Mouse (Mus musculus): ENCODE data around the gene Tmem62. TPM values are rescaled to one million over a fixed set of nuclear protein-coding genes. Genes with fewer than 3 reads are reported as not detected.

Tmem62 gene
- 2.1 and 2.8 TPM in 2 replicates for polyA plus RNA-seq (2014; fragmentation: Nextera tagmentation; extraction: Ambion mirVana)

GRCm38 (mm10) chr2:120976990-120977925, at the start of gene Tmem62:
TSS of gene Tmem62 (plus strand) at chr2:120977017.
- H3K9ac ChIP-seq (replicated peaks; ENCODE audit: low read length), result peak within 1 kb of the TSS; percentile 83
- WGBS, result under 1% methylated on average over 70 of the region's 71 CpGs
- H3K36me3 ChIP-seq (replicated peaks; ENCODE audit: control insufficient read depth, insufficient read depth, low read depth, low read length), result no peaks in the 10 kb centered on the region
- no peaks in the 10 kb centered on the region for H3K27me3 ChIP-seq (ENCODE audit: control insufficient read depth, insufficient read depth, low read length)
- ATAC-seq (replicated peaks; ENCODE audit: insufficient number of reproducible peaks, low FRiP score, low TSS enrichment, low read depth) (peak; percentile 67; the same call in 1 of the 2 replicates), DNase-seq (ENCODE audit: low spot score) (peak; percentile 51)
- H3K4me3 ChIP-seq (ENCODE audit: low read depth, low read length), result peak within 1 kb of the TSS; percentile 54
- H3K9me3 ChIP-seq (replicated peaks; ENCODE audit: control insufficient read depth, low read length), result no peaks in the 10 kb centered on the region
- H3K4me1 ChIP-seq (ENCODE audit: control insufficient read depth, insufficient read depth, low read length), result no peaks in the 10 kb centered on the region
- peak within 1 kb of the TSS; percentile 97 for H3K4me2 ChIP-seq (ENCODE audit: low read depth, low read length)
- peak within 1 kb of the TSS; percentile 16; the same call in 1 of the 2 replicates for H3K27ac ChIP-seq (replicated peaks; ENCODE audit: low read depth, low read length)

DNA sequence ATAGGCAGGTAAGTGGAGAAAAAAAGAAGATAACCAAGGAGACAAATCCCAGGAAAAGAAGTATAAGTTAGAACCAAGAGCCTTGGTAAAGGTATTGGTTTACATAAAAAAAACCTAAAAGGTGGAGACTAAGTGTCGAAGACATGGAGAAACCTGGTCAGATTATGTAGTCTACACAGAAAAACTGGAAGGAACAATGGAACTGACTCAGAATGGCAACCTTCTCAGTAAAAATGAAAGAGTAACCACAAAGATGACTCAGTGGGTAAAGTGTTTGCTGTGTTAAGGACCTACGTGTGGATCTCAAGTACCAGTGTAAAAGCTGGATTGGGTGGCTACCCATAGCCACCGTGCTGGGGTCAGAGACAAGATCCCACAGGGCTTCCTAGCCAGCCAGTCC, 43.8 kb upstream of the Tmem62 start:
- DNase-seq (ENCODE audit: low spot score) (no peak), ATAC-seq (replicated peaks; ENCODE audit: insufficient number of reproducible peaks, low FRiP score, low TSS enrichment, low read depth) (no peak)
- no peaks in the 10 kb centered on the region for H3K4me1 ChIP-seq (ENCODE audit: control insufficient read depth, insufficient read depth, low read length)
- no peak overlapping the region for H3K9ac ChIP-seq (replicated peaks; ENCODE audit: low read length)
- H3K4me3 ChIP-seq (ENCODE audit: low read depth, low read length), result no peak overlapping the region
- WGBS, result 95% methylated on average over 3 of the region's 3 CpGs
- H3K27me3 ChIP-seq (ENCODE audit: control insufficient read depth, insufficient read depth, low read length), result no peaks in the 10 kb centered on the region
- H3K36me3 ChIP-seq (replicated peaks; ENCODE audit: control insufficient read depth, insufficient read depth, low read depth, low read length), result peaks cover 9% of the 10 kb centered on the region
- H3K4me2 ChIP-seq (ENCODE audit: low read depth, low read length), result no peak overlapping the region
- no peaks in the 10 kb centered on the region for H3K9me3 ChIP-seq (replicated peaks; ENCODE audit: control insufficient read depth, low read length)
- no peak overlapping the region for H3K27ac ChIP-seq (replicated peaks; ENCODE audit: low read depth, low read length)

DNA sequence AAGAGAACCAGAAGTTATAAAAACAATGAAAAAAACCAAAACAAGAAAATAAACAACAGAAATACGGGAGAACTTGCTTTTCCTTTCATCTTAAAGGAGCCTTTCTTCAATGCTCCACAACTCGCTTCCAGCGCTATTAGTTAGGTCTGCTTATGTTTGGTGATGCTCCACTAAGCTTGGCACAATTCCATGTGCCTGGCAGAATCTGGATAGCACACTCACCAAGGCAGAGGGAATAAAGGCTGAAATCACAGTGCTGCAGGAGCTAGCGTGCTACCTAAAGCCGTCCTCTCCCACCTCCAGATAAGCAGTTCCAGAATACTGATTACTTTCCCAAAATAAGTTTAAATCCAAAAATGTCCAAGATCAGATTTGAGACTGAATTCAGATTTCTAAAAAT, 25.6 kb upstream of the Tmem62 start:
- WGBS, result 93% methylated on average over 5 of the region's 5 CpGs
- H3K9me3 ChIP-seq (replicated peaks; ENCODE audit: control insufficient read depth, low read length), result no peaks in the 10 kb centered on the region
- no peaks in the 10 kb centered on the region for H3K27me3 ChIP-seq (ENCODE audit: control insufficient read depth, insufficient read depth, low read length)
- ATAC-seq (replicated peaks; ENCODE audit: insufficient number of reproducible peaks, low FRiP score, low TSS enrichment, low read depth) (no peak), DNase-seq (ENCODE audit: low spot score) (no peak)
- H3K9ac ChIP-seq (replicated peaks; ENCODE audit: low read length), result no peak overlapping the region
- H3K4me3 ChIP-seq (ENCODE audit: low read depth, low read length), result no peak overlapping the region
- no peak overlapping the region for H3K27ac ChIP-seq (replicated peaks; ENCODE audit: low read depth, low read length)
- peaks cover 1% of the 10 kb centered on the region; the same call in 1 of the 2 replicates for H3K36me3 ChIP-seq (replicated peaks; ENCODE audit: control insufficient read depth, insufficient read depth, low read depth, low read length)
- H3K4me2 ChIP-seq (ENCODE audit: low read depth, low read length), result no peak overlapping the region
- H3K4me1 ChIP-seq (ENCODE audit: control insufficient read depth, insufficient read depth, low read length), result no peaks in the 10 kb centered on the region

- no peaks in the 10 kb centered on the region for H3K9me3 ChIP-seq (replicated peaks; ENCODE audit: control insufficient read depth, low read length)
- no peaks in the 10 kb centered on the region for H3K36me3 ChIP-seq (replicated peaks; ENCODE audit: control insufficient read depth, insufficient read depth, low read depth, low read length)
- no peak overlapping the region for H3K27ac ChIP-seq (replicated peaks; ENCODE audit: low read depth, low read length)
- H3K4me3 ChIP-seq (ENCODE audit: low read depth, low read length), result no peak overlapping the region
- ATAC-seq (replicated peaks; ENCODE audit: insufficient number of reproducible peaks, low FRiP score, low TSS enrichment, low read depth) (0 out of 2 replicates have a peak, but pooled peaks have one; percentile 39), DNase-seq (ENCODE audit: low spot score) (no peak)
- H3K4me1 ChIP-seq (ENCODE audit: control insufficient read depth, insufficient read depth, low read length), result no peaks in the 10 kb centered on the region
- no peaks in the 10 kb centered on the region for H3K27me3 ChIP-seq (ENCODE audit: control insufficient read depth, insufficient read depth, low read length)
- no peak overlapping the region for H3K9ac ChIP-seq (replicated peaks; ENCODE audit: low read length)
- 67% methylated on average over 2 of the region's 2 CpGs for WGBS
- H3K4me2 ChIP-seq (ENCODE audit: low read depth, low read length), result no peak overlapping the region
These were observed 24.5 kb upstream of the Tmem62 start for GRCm38 (mm10) chr2:120952176-120952938.

DNA sequence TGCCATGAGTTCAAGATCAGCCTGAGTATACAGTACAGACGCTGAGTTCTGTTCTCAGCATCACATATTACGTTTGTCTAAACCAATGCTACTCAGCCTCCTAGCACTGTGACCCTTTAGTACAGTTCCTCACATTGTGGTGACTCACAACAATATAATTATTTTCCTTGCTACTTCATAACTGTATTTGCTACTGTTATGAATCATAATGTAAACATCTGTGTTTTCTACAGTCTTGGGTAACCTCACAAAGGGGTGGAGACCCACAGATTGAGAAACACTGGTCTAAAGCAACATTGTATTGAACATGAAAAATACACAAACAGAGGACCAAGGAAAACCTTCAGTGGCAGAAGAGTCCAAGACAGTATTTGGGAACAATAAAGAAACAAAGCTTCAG, 17.5 kb upstream of the Tmem62 start:
- no peak for DNase-seq (ENCODE audit: low spot score)
- Histone ChIP-seq H3K9ac (replicated peaks; ENCODE audit: low read length) (no peak overlapping the region), H3K4me2 (ENCODE audit: low read depth, low read length) (no peak overlapping the region), H3K27ac (replicated peaks; ENCODE audit: low read depth, low read length) (no peak overlapping the region), H3K36me3 (replicated peaks; ENCODE audit: control insufficient read depth, insufficient read depth, low read depth, low read length) (no peaks in the 10 kb centered on the region), H3K27me3 (ENCODE audit: control insufficient read depth, insufficient read depth, low read length) (no peaks in the 10 kb centered on the region), H3K4me3 (ENCODE audit: low read depth, low read length) (no peak overlapping the region), H3K9me3 (replicated peaks; ENCODE audit: control insufficient read depth, low read length) (no peaks in the 10 kb centered on the region), H3K4me1 (ENCODE audit: control insufficient read depth, insufficient read depth, low read length) (no peaks in the 10 kb centered on the region)
- no peak for ATAC-seq (replicated peaks; ENCODE audit: insufficient number of reproducible peaks, low FRiP score, low TSS enrichment, low read depth)
- 92% methylated on average over 2 of the region's 2 CpGs for WGBS

- H3K27ac ChIP-seq (replicated peaks; ENCODE audit: low read depth, low read length), result no peak overlapping the region
- DNase-seq (ENCODE audit: low spot score), result no peak
- no peaks in the 10 kb centered on the region for H3K27me3 ChIP-seq (ENCODE audit: control insufficient read depth, insufficient read depth, low read length)
- no peaks in the 10 kb centered on the region for H3K9me3 ChIP-seq (replicated peaks; ENCODE audit: control insufficient read depth, low read length)
- H3K36me3 ChIP-seq (replicated peaks; ENCODE audit: control insufficient read depth, insufficient read depth, low read depth, low read length), result no peaks in the 10 kb centered on the region
- H3K4me3 ChIP-seq (ENCODE audit: low read depth, low read length), result no peak overlapping the region
- no peak for ATAC-seq (replicated peaks; ENCODE audit: insufficient number of reproducible peaks, low FRiP score, low TSS enrichment, low read depth)
- H3K4me2 ChIP-seq (ENCODE audit: low read depth, low read length), result no peak overlapping the region
- H3K9ac ChIP-seq (replicated peaks; ENCODE audit: low read length), result no peak overlapping the region
- 91% methylated on average over 5 of the region's 5 CpGs for WGBS
- no peaks in the 10 kb centered on the region for H3K4me1 ChIP-seq (ENCODE audit: control insufficient read depth, insufficient read depth, low read length)
These were observed 17.0 kb upstream of the Tmem62 start for GRCm38 (mm10) chr2:120959827-120960226.

- no peak overlapping the region for H3K9ac ChIP-seq (replicated peaks; ENCODE audit: low read length)
- no peaks in the 10 kb centered on the region for H3K4me1 ChIP-seq (ENCODE audit: control insufficient read depth, insufficient read depth, low read length)
- ATAC-seq (replicated peaks; ENCODE audit: insufficient number of reproducible peaks, low FRiP score, low TSS enrichment, low read depth) (no peak), DNase-seq (ENCODE audit: low spot score) (no peak)
- no peak overlapping the region for H3K4me2 ChIP-seq (ENCODE audit: low read depth, low read length)
- H3K4me3 ChIP-seq (ENCODE audit: low read depth, low read length), result no peak overlapping the region
- no peak overlapping the region for H3K27ac ChIP-seq (replicated peaks; ENCODE audit: low read depth, low read length)
- H3K27me3 ChIP-seq (ENCODE audit: control insufficient read depth, insufficient read depth, low read length), result no peaks in the 10 kb centered on the region
- H3K9me3 ChIP-seq (replicated peaks; ENCODE audit: control insufficient read depth, low read length), result no peaks in the 10 kb centered on the region
- WGBS, result 90% methylated on average over 1 of the region's 1 CpGs
- no peaks in the 10 kb centered on the region for H3K36me3 ChIP-seq (replicated peaks; ENCODE audit: control insufficient read depth, insufficient read depth, low read depth, low read length)
These were observed 16.6 kb upstream of the Tmem62 start for GRCm38 (mm10) chr2:120960261-120960660.

DNA sequence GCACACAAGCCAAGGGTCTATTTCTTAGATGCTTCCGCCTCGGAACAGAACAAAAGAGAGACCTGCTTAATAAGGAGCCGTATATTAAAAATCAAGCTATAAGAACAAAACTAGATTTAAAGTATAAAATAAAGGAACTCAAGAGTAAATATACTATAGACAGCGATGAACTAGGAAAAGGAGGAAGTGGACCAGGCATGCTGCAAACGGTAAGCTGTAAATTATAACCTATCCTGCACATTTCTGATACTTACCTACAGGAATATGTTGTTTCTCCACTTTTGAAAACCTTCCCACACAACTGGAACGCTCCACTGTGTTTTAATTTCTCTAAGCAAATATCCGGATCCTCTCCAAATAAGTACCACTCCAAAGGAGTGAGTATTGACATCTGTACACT, 13.7 kb upstream of the Tmem62 start:
- Histone ChIP-seq H3K4me2 (ENCODE audit: low read depth, low read length) (no peak overlapping the region), H3K36me3 (replicated peaks; ENCODE audit: control insufficient read depth, insufficient read depth, low read depth, low read length) (no peaks in the 10 kb centered on the region), H3K27ac (replicated peaks; ENCODE audit: low read depth, low read length) (no peak overlapping the region), H3K27me3 (ENCODE audit: control insufficient read depth, insufficient read depth, low read length) (no peaks in the 10 kb centered on the region), H3K9me3 (replicated peaks; ENCODE audit: control insufficient read depth, low read length) (no peaks in the 10 kb centered on the region), H3K9ac (replicated peaks; ENCODE audit: low read length) (no peak overlapping the region), H3K4me3 (ENCODE audit: low read depth, low read length) (no peak overlapping the region), H3K4me1 (ENCODE audit: control insufficient read depth, insufficient read depth, low read length) (no peaks in the 10 kb centered on the region)
- 90% methylated on average over 7 of the region's 7 CpGs for WGBS
- DNase-seq (ENCODE audit: low spot score) (no peak), ATAC-seq (replicated peaks; ENCODE audit: insufficient number of reproducible peaks, low FRiP score, low TSS enrichment, low read depth) (no peak)

Measured in embryonic facial prominence, embryonic 11.5 days (tissue).